Mouse (Mus musculus): ENCODE data around the gene Olfr963. TPM values are rescaled to one million over a fixed set of nuclear protein-coding genes. Genes with fewer than 3 reads are reported as not detected.
"Not testable (repeated sequence)": the region's sequence is repeated elsewhere in the genome, so short reads cannot be mapped to it uniquely, and the experiment has no call there.

Olfr963 gene
- polyA plus RNA-seq, 1 experiment from 2014 or later: not detected

DNA sequence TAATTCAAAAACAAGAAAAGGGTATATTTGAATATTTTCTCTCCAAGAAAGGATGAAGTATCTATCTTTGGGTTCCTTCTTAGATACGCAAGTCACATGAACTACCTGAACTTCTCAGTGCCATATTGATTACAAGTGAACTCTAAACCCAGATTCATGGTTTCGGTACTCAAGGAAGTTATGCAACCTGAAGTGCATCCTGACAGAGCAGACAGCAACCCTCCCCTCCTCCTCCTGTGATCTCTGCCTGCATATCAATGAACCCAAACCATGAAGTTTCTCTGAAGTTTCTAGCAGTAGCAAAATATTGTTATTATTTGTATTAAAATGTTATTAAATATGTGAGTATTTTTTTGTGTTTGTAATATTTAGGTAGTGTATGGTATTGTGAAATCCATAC, 11.6 kb downstream of the Olfr963 start:
- ChIA-PET CTCF (no interaction called here), POLR2A (no interaction called here)
- in situ Hi-C loops (cut with MboI; ENCODE audit: low pct_unique_long_range_greater_than_20kb): no loop called here
- TF ChIP-seq CTCF (IDR thresholded peaks at IDR 0.05): no peak
- no peak for ATAC-seq
- peaks cover 11% of the 10 kb centered on the region for H3K27me3 ChIP-seq
- no peak for DNase-seq (ENCODE audit: low read depth, low spot score)

DNA sequence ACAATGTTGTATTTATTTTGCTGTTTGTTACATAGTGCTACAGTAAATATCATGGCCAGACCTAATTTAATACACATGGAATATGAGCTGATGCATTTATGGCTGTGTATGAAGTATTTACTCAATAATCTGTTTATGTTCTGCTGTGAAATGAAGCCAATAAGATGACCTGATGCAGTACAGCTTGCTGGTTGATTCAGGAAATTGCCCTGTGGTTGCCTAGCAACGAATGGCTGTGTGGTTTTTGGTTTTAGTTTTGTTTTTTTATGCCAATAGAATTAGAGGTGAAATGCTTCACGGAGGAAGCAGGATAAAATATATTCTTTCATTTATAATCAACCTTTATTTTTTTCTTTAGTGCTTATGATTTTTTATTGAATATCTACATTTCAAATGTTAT, 12.3 kb downstream of the Olfr963 start:
- ChIA-PET POLR2A (no interaction called here), CTCF (no interaction called here)
- no peak for TF ChIP-seq CTCF (IDR thresholded peaks at IDR 0.05)
- peaks cover 11% of the 10 kb centered on the region for H3K27me3 ChIP-seq
- ATAC-seq (no peak), DNase-seq (ENCODE audit: low read depth, low spot score) (no peak)
- in situ Hi-C loops (cut with MboI; ENCODE audit: low pct_unique_long_range_greater_than_20kb): no loop called here

DNA sequence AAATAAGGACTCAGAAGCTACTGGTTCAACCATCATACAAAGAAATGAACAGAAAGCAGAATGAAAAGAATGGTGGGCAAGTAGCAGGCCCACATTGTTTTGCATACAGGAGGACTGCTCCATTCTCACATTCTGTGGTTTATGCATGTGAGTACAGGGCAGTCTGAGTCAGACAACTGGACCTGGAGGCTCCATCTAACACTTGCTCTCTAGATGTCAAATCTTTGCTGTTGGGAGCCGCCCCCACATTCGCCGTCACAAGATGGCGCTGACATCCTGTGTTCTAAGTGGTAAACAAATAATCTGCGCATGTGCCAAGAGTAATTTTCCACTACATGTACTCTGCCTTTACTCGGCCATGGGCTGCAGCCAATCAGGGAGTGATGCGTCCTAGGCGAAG, 34.1 kb downstream of the Olfr963 start:
- CTCF ChIA-PET: interaction anchor here (1.2 kb wide), 1 partner anchor 14 kb away, joined by 3 read pairs; no protein-coding TSS in a partner anchor
- DNase-seq (ENCODE audit: low read depth, low spot score) (peak; percentile 2), ATAC-seq (peak; percentile 60)
- POLR2A ChIA-PET, H3K27me3 ChIP-seq: not testable (repeated sequence)
- peak; percentile 53 for TF ChIP-seq CTCF (IDR thresholded peaks at IDR 0.05)
- in situ Hi-C loops (cut with MboI; ENCODE audit: low pct_unique_long_range_greater_than_20kb): loop anchor here (10.0 kb wide), 1 partner anchor 524 kb away; no protein-coding TSS in a partner anchor

DNA sequence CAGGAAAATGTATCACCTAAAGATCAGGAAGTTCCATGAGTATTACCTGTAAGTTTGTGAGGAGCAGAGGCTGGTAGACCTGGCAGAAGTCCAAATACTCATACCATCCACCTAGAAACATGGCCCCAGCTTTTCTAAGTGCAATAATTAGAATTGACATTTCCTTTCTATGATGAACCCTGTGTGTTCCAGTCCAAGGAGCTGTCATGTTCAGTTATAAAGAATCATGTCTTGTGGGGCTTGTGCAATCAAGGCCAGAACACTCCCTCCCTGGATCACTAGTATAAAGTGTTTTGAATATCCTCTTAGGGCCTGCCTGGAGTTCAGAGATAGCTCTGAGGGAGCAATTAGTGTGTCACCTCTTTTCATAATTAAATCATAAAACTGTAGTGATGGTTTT, 40.0 kb downstream of the Olfr963 start, which contains the start of gene Olfr149:
Gene Olfr149 (minus strand): TSS at position 101 of the 400 bp plus-strand sequence.
- in situ Hi-C loops (cut with MboI; ENCODE audit: low pct_unique_long_range_greater_than_20kb): loop anchor here (10.0 kb wide), 1 partner anchor 518 kb away; no protein-coding TSS in a partner anchor
- POLR2A ChIA-PET: no interaction called here
- CTCF ChIA-PET: no interaction called here
- ATAC-seq (no peak), DNase-seq (ENCODE audit: low read depth, low spot score) (no peak)
- no peak for TF ChIP-seq CTCF (IDR thresholded peaks at IDR 0.05)
- no peaks in the 10 kb centered on the region for H3K27me3 ChIP-seq

DNA sequence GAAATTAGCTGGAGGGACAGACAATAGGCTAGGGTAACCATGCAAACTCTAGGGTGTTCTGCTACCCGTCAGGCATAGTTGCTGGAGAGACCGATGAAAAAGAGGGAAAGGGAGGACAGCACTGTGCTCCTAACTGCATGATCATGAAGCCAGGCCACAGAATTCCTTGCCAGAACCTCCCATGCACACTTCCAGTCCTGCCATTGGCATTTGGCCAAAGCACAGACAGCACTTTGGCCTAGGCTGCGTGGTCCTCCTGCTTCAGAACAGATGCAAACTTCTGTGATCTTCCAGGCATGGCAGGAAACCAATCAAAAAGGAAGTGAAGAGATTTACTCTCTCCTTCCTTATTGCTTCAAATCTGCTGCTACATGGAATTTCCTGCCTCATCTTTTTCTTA, 42.0 kb downstream of the Olfr963 start:
- DNase-seq (ENCODE audit: low read depth, low spot score) (no peak), ATAC-seq (no peak)
- CTCF ChIA-PET: no interaction called here
- peaks cover 10% of the 10 kb centered on the region for H3K27me3 ChIP-seq
- in situ Hi-C loops (cut with MboI; ENCODE audit: low pct_unique_long_range_greater_than_20kb): loop anchor here (10.0 kb wide), 1 partner anchor 516 kb away; no protein-coding TSS in a partner anchor
- POLR2A ChIA-PET: interaction anchor here (0.5 kb wide), 1 partner anchor 264 kb away, joined by 4 read pairs; no protein-coding TSS in a partner anchor
- no peak for TF ChIP-seq CTCF (IDR thresholded peaks at IDR 0.05)

DNA sequence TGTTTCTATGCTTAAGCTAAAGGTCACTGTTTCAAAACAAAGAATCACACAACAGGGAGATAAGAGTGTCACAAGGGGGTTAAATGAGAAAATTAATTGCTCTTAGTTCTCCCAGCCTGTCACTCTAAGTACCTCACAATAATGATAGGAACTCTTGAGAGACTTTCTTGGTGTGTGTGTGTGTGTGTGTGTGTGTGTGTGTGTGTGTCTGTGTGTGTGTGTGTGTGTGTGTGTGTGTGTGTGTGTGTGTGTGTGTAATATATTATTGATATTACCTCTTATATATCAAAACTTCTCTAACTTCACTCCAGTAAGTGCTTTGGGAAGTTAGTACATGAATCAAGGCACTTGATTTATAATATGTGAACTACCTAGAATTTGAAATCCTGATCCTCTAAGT, 44.0 kb downstream of the Olfr963 start, which contains the start of gene Olfr965:
Gene Olfr965 (plus strand): TSS at position 301 of the 400 bp plus-strand sequence.
- TF ChIP-seq CTCF (IDR thresholded peaks at IDR 0.05): no peak
- ATAC-seq (no peak), DNase-seq (ENCODE audit: low read depth, low spot score) (no peak)
- POLR2A ChIA-PET: no interaction called here
- peaks cover 10% of the 10 kb centered on the region for H3K27me3 ChIP-seq
- CTCF ChIA-PET: no interaction called here
- in situ Hi-C loops (cut with MboI; ENCODE audit: low pct_unique_long_range_greater_than_20kb): no loop called here

Other genes starting within 250 kb of the Olfr963 start
- not detected for gene Olfr952, start 240.1 kb upstream of the Olfr963 start, polyA plus RNA-seq (2021)
- gene Olfr954, start 210.5 kb upstream of the Olfr963 start, polyA plus RNA-seq (2021): not detected
- not detected for gene Olfr955, start 195.3 kb upstream of the Olfr963 start, polyA plus RNA-seq (2021)
- gene Olfr44, start 173.2 kb upstream of the Olfr963 start, polyA plus RNA-seq (2021): not detected
- not detected for gene Olfr957, start 151.4 kb upstream of the Olfr963 start, polyA plus RNA-seq (2021)
- not detected for gene Olfr958, start 113.2 kb upstream of the Olfr963 start, polyA plus RNA-seq (2021)
- not detected for gene Olfr959, start 91.6 kb upstream of the Olfr963 start, polyA plus RNA-seq (2021)
- not detected for gene AW551984, start 62.8 kb upstream of the Olfr963 start, polyA plus RNA-seq (2021)
- not detected for gene Olfr148, start 56.5 kb upstream of the Olfr963 start, polyA plus RNA-seq (2021)
- not detected for gene Olfr960, start 45.8 kb upstream of the Olfr963 start, polyA plus RNA-seq (2021)
- gene Olfr961, start 22.1 kb upstream of the Olfr963 start, polyA plus RNA-seq (2021): not detected
- not detected for gene Olfr149, start 39.9 kb downstream of the Olfr963 start, polyA plus RNA-seq (2021)
- not detected for gene Olfr965, start 44.1 kb downstream of the Olfr963 start, polyA plus RNA-seq (2021)
- gene Olfr150, start 63.8 kb downstream of the Olfr963 start, polyA plus RNA-seq (2021): not detected
- gene Olfr967, start 79.0 kb downstream of the Olfr963 start, polyA plus RNA-seq (2021): not detected
- gene Olfr968, start 116.0 kb downstream of the Olfr963 start, polyA plus RNA-seq (2021): not detected
- not detected for gene Olfr969, start 123.7 kb downstream of the Olfr963 start, polyA plus RNA-seq (2021)
- not detected for gene Olfr970, start 141.7 kb downstream of the Olfr963 start, polyA plus RNA-seq (2021)
- gene Olfr971, start 169.7 kb downstream of the Olfr963 start, polyA plus RNA-seq (2021): not detected
- not detected for gene Olfr972, start 199.2 kb downstream of the Olfr963 start, polyA plus RNA-seq (2021)
- gene Olfr229, start 240.1 kb downstream of the Olfr963 start, polyA plus RNA-seq (2021): not detected

Measured in Patski (cell line).